Mouse (Mus musculus): ENCODE data around the gene Dlx5. TPM values are rescaled to one million over a fixed set of nuclear protein-coding genes. Genes with fewer than 3 reads are reported as not detected.

Gene Dlx5
- polyA plus RNA-seq (2015; fragmentation: Nextera tagmentation; extraction: Ambion mirVana): 84.5 and 91.5 TPM in 2 replicates

DNA sequence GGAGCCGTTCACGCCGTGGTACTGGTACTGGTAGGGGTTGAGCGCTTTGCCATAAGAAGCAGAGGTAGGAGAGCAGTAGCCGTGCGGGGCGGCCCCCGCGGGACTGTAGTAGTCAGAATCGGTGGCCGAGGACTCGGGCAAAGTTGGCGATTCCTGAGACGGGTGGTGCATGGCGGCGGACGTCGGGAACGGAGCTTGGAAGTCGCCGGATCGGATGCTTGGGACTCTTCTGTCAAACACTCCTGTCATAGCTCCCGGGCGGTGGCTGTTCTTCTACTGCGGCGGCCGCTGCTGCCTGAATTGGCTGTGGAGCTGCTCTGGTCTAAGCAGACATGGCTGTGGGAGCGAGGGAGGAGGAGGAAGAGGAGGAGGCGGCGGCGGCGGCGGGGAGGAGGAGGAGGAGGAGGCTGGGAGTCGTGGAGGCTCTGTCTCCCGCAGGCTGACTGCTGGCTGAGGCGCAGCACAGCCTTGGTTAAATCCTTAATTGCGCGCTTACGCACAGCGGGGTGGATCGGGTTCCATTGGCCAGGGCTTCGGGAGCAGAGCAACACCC lies at the start of gene Dlx5:
Gene Dlx5, minus strand, starts transcription at position 448 of the 553 bp plus-strand sequence.
- WGBS: under 1% methylated on average over 39 of the region's 42 CpGs
- Histone ChIP-seq H3K4me3 (peak within 1 kb of the TSS; percentile 67), H3K36me3 (ENCODE audit: poor library complexity, severe bottlenecking) (no peaks in the 10 kb centered on the region), H3K27me3 (peaks cover 69% of the 10 kb centered on the region), H3K9me3 (replicated peaks) (no peaks in the 10 kb centered on the region), H3K27ac (peak within 1 kb of the TSS; percentile 96), H3K4me2 (peak within 1 kb of the TSS; percentile 81), H3K9ac (peak within 1 kb of the TSS; percentile 94), H3K4me1 (peaks cover 19% of the 10 kb centered on the region; the same call in 1 of the 2 replicates)
- ATAC-seq: peak; percentile 91

DNA sequence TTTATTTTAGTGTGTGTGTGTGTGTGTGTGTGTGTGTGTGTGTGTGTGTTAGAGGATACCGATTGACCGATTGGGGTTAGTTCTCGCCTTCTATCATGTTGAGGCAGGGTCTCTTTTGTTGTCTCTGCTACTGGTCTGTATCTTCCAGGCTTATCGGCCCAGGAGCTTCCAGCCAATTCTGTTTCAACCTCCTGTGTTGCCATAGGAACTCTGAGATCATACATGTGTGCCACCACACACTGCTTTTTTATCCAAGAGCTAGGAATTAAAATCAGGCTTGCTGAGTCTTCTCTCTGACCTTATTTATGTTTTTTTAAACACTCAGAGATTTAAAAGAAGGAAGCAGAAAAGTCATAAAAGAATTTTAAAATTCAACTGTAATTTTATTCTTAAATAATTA lies 49.6 kb upstream of the Dlx5 start:
- H3K4me3 ChIP-seq: no peak overlapping the region
- H3K9me3 ChIP-seq (replicated peaks): no peaks in the 10 kb centered on the region
- no peak overlapping the region for H3K4me2 ChIP-seq
- no peak overlapping the region for H3K9ac ChIP-seq
- 85% methylated on average over 4 of the region's 4 CpGs for WGBS
- no peak for ATAC-seq
- no peaks in the 10 kb centered on the region for H3K36me3 ChIP-seq (ENCODE audit: poor library complexity, severe bottlenecking)
- no peaks in the 10 kb centered on the region for H3K4me1 ChIP-seq
- H3K27ac ChIP-seq: no peak overlapping the region
- no peaks in the 10 kb centered on the region for H3K27me3 ChIP-seq

DNA sequence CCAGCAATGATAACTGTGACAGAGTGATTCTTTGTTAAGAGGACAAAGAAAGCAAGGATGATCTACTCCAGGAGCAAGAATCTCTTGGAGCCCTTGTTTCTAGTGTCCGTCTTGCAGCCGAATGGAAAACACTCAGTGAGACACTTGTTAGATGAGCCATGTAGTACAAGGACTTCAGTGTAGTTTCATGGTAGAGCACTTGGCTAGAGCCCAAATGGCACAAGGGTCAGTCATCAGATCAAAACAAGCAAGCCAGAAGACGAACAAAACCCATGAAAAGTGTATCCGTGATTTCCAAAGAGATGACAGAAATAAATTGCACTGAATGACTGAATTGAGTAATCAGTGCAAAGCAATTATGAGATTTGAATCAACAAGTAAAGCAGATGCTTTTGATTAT lies 48.9 kb upstream of the Dlx5 start:
- no peak for ATAC-seq
- H3K27me3 ChIP-seq: no peaks in the 10 kb centered on the region
- WGBS: 83% methylated on average over 4 of the region's 4 CpGs
- no peak overlapping the region for H3K9ac ChIP-seq
- H3K4me2 ChIP-seq: no peak overlapping the region
- no peak overlapping the region for H3K4me3 ChIP-seq
- H3K36me3 ChIP-seq (ENCODE audit: poor library complexity, severe bottlenecking): no peaks in the 10 kb centered on the region
- no peaks in the 10 kb centered on the region for H3K4me1 ChIP-seq
- no peak overlapping the region for H3K27ac ChIP-seq
- no peaks in the 10 kb centered on the region for H3K9me3 ChIP-seq (replicated peaks)

DNA sequence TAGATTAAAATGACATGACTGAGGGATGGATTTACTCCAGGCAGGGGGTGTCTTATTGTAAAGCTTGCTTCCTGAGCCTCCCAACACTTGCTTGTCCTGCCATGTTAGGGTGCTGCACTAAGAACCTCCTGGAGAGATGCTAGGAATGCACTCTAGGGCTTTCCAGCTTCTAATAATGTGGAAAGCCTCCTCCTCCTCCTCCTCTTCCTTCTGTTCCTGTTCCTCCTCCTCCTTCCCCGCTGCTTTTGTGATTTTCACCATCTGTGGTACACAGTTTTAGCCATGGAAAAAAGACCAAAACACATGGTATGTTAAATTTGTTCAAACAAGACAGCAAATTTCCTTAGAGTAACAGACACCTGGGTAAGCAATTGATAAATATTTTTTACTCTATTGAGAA lies 43.4 kb upstream of the Dlx5 start:
- no peak overlapping the region for H3K9ac ChIP-seq
- no peaks in the 10 kb centered on the region for H3K9me3 ChIP-seq (replicated peaks)
- H3K4me3 ChIP-seq: no peak overlapping the region
- H3K36me3 ChIP-seq (ENCODE audit: poor library complexity, severe bottlenecking): no peaks in the 10 kb centered on the region
- no peak overlapping the region for H3K27ac ChIP-seq
- WGBS: 62% methylated on average over 1 of the region's 1 CpGs
- no peak overlapping the region for H3K4me2 ChIP-seq
- no peaks in the 10 kb centered on the region for H3K4me1 ChIP-seq
- no peaks in the 10 kb centered on the region for H3K27me3 ChIP-seq
- ATAC-seq: no peak

DNA sequence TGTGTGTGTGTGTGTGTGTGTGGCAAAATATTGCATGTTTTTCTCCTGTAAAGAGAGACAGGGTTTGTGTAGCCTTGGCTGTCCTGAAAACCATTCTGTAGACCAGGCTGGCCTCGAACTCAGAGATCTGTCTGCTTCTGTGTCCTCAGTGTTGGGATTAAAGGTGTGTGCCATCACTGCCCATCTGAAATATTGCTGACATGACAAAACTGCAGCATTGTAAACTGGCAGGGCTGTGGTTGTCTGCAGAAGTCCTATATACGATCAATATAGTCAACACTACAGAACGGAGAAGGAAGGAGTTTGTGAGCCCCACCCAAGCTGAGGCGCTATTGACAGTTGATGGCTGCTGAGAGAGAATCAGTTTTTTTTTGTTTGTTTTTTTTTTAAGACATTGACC lies 35.4 kb upstream of the Dlx5 start:
- Histone ChIP-seq H3K9me3 (replicated peaks) (no peaks in the 10 kb centered on the region), H3K4me3 (no peak overlapping the region), H3K4me2 (no peak overlapping the region), H3K9ac (no peak overlapping the region), H3K4me1 (no peaks in the 10 kb centered on the region), H3K27ac (no peak overlapping the region), H3K27me3 (no peaks in the 10 kb centered on the region), H3K36me3 (ENCODE audit: poor library complexity, severe bottlenecking) (no peaks in the 10 kb centered on the region)
- WGBS: 93% methylated on average over 4 of the region's 4 CpGs
- no peak for ATAC-seq

DNA sequence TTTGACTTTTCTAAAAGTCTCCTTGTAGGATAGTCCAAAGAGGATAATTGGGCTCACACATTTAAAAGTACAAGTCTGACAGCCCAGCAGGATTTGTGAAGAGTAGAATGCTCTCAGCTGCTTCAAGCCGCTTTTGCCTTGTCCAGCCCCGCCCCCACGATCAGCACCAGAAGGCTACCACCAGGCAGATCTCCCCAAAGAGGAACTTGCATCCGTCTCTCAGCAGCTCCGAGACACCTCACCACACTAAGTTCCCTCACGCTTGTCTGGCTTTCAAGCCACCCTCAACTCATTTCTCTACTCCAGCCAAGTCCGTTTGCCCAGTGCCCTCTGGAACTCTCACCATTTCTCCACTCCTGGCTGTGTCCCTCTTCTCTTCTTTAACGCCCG lies 33.6 kb upstream of the Dlx5 start:
- 53% methylated on average over 9 of the region's 9 CpGs for WGBS
- no peak; the same call in 1 of the 2 replicates for ATAC-seq
- no peak overlapping the region for H3K4me3 ChIP-seq

DNA sequence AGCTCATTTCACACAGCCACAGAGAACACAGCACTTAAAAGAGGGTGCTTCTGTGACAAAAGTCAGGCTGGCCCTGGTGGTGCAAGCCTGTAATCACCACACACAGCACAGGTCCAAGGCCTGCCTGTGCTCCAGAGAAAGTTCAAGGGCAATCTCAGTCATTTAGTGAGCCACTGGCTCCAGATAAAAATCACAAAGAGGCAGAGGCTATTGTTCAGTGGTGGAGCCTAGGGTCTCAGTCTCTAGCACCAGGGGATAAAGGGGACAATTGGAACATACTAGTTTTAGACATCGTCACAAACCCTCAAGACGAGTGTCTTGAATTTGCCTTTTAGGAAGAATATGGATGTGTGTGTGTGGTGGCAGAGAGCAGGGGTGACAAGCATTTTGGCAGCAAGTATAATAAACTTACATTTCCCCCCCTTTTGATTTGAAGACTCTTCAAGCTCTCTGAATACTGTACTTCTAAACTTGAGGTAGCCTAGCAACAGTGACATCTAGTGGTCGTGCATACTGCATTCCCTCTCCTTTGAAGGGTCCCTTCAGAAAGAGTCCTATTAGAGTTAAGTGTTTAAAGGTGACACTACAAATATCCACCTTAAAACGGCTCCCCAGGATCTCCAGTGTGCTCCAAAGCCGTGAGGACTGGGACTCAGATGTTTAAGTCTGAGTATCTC lies 33.1 kb upstream of the Dlx5 start:
- H3K4me2 ChIP-seq: no peak overlapping the region
- peak; percentile 89 for ATAC-seq
- no peak overlapping the region for H3K4me3 ChIP-seq
- no peaks in the 10 kb centered on the region for H3K4me1 ChIP-seq
- no peak overlapping the region for H3K27ac ChIP-seq
- H3K9ac ChIP-seq: no peak overlapping the region
- H3K36me3 ChIP-seq (ENCODE audit: poor library complexity, severe bottlenecking): no peaks in the 10 kb centered on the region
- no peaks in the 10 kb centered on the region for H3K27me3 ChIP-seq
- 29% methylated on average over 5 of the region's 5 CpGs for WGBS
- H3K9me3 ChIP-seq (replicated peaks): no peaks in the 10 kb centered on the region

More for the DNA sequence above, 33.6 kb upstream of the Dlx5 start:
- no peaks in the 10 kb centered on the region for H3K27me3 ChIP-seq
- no peaks in the 10 kb centered on the region for H3K9me3 ChIP-seq (replicated peaks)
- H3K4me2 ChIP-seq: no peak overlapping the region
- no peak overlapping the region for H3K27ac ChIP-seq
- H3K4me1 ChIP-seq: no peaks in the 10 kb centered on the region
- no peak overlapping the region for H3K9ac ChIP-seq
- H3K36me3 ChIP-seq (ENCODE audit: poor library complexity, severe bottlenecking): no peaks in the 10 kb centered on the region

DNA sequence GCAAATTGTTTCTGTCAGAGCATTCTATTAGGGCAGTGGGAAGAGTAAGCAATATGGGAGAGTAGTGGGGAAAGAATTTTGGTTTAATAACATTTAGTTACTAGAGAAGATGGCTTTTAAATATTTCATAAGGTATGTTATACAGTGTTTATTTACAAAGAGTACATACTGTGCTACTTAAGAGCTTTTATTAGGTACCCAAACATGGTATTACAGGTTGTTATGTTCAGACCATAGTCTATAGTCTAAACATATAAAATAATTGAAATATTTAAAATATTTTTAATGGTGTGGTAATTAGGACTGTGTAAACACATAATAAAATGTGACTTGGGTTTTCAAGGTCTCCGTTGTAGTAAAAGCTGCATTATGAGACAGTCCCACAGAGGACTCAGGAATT lies 32.4 kb upstream of the Dlx5 start:
- no peaks in the 10 kb centered on the region for H3K36me3 ChIP-seq (ENCODE audit: poor library complexity, severe bottlenecking)
- no peak for ATAC-seq
- 92% methylated on average over 1 of the region's 1 CpGs for WGBS
- no peaks in the 10 kb centered on the region for H3K4me1 ChIP-seq
- H3K9me3 ChIP-seq (replicated peaks): no peaks in the 10 kb centered on the region
- H3K4me2 ChIP-seq: no peak overlapping the region
- no peak overlapping the region for H3K9ac ChIP-seq
- no peak overlapping the region for H3K27ac ChIP-seq
- H3K4me3 ChIP-seq: no peak overlapping the region
- no peaks in the 10 kb centered on the region for H3K27me3 ChIP-seq

DNA sequence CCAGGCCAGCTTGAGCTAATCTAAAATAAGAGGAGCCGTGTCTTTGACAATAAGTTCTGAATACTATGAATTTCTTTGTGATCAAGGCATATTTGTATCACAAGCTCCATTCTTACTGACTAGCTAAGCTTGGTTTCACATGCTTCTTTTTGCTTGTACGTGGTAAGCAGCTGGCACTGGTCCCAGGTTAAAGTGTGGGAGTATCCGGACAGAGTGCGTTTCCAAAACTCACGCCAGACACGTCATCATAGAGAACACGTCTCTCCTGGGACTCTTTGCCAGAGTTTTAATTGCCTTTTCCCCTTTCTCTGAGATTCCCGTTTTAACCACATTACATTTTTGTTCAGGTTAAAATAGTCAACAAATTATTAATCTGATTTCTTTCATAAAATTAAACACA lies 27.7 kb upstream of the Dlx5 start:
- ATAC-seq: no peak
- H3K9ac ChIP-seq: no peak overlapping the region
- WGBS: 67% methylated on average over 8 of the region's 8 CpGs
- H3K4me1 ChIP-seq: no peaks in the 10 kb centered on the region
- H3K27me3 ChIP-seq: no peaks in the 10 kb centered on the region
- no peak overlapping the region for H3K27ac ChIP-seq
- no peak overlapping the region for H3K4me3 ChIP-seq
- no peak overlapping the region for H3K4me2 ChIP-seq
- H3K9me3 ChIP-seq (replicated peaks): no peaks in the 10 kb centered on the region
- H3K36me3 ChIP-seq (ENCODE audit: poor library complexity, severe bottlenecking): no peaks in the 10 kb centered on the region

DNA sequence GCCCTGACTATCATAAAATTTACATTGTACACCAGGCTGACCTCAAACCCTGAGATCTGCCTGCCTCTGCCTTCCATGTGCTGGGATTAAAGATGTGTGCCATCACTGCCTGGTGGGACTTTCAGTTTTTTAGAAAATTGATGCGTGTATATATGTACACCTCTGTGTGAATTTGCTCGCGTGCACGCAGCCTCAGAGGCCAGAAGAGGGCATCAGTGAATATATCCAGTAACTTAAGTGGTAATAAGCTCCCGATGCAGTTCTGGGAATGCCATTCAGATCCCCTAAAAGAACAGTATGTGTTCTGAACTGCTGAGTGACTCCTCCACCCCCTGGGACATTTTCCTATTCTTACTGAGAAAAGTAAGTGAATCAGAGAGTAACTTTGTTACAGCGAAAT lies 8.2 kb upstream of the Dlx5 start:
- Histone ChIP-seq H3K9me3 (replicated peaks) (no peaks in the 10 kb centered on the region), H3K27me3 (peaks cover 2% of the 10 kb centered on the region; the same call in 1 of the 2 replicates), H3K4me3 (no peak overlapping the region), H3K36me3 (ENCODE audit: poor library complexity, severe bottlenecking) (no peaks in the 10 kb centered on the region), H3K4me2 (no peak overlapping the region), H3K4me1 (no peaks in the 10 kb centered on the region), H3K27ac (no peak overlapping the region), H3K9ac (no peak overlapping the region)
- WGBS: 68% methylated on average over 6 of the region's 6 CpGs
- ATAC-seq: no peak

DNA sequence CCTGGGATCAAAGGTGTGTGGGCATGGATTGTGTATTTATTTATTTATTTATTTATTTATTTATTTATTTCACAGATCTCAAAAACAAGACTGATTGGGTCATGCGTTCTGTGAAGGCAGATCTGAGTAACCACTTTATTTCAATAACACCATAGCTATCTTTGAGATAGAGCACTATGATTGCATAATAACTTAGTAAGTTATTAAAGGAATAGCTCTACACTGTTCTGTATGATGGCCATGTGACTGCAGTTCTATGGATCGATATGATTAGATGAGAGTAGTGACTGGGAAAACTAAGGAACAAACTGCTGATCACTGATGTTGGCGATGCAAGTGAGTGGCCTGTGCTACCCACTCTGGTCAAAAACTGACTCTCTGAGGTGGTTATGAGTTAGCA lies 4.3 kb upstream of the Dlx5 start:
- peaks cover 27% of the 10 kb centered on the region for H3K27me3 ChIP-seq
- ATAC-seq: no peak

DNA sequence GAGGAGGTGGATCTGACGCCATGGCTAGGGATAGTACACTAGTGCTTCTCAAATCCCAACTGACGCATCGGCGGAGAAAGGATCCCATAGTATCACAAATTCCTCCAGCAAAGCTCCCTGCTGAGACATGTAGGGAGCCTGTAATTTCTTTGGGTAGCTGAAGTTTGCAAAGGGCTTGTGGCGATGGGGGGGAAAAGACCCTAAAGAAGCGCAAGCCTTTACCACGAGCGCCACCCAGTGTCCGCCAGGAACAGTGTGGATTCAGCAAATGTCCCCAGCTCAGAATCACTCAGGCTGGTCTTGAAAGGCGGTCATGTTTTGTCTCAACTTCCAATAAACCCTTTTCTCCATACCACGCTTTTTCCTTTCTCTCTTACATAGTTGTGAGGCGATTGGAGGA lies 3.0 kb upstream of the Dlx5 start:
- H3K27me3 ChIP-seq: peaks cover 39% of the 10 kb centered on the region
- peak; percentile 31; the same call in 1 of the 2 replicates for ATAC-seq
- H3K9ac ChIP-seq: no peak overlapping the region
- H3K27ac ChIP-seq: no peak overlapping the region
- H3K36me3 ChIP-seq (ENCODE audit: poor library complexity, severe bottlenecking): no peaks in the 10 kb centered on the region
- no peak overlapping the region for H3K4me3 ChIP-seq
- H3K9me3 ChIP-seq (replicated peaks): no peaks in the 10 kb centered on the region
- H3K4me2 ChIP-seq: no peak overlapping the region
- under 1% methylated on average over 12 of the region's 12 CpGs for WGBS
- peaks cover 16% of the 10 kb centered on the region; the same call in 1 of the 2 replicates for H3K4me1 ChIP-seq

More for the DNA sequence above, 4.3 kb upstream of the Dlx5 start:
- Histone ChIP-seq H3K27ac (no peak overlapping the region), H3K36me3 (ENCODE audit: poor library complexity, severe bottlenecking) (no peaks in the 10 kb centered on the region), H3K4me1 (peaks cover 11% of the 10 kb centered on the region; the same call in 1 of the 2 replicates), H3K4me3 (no peak overlapping the region), H3K4me2 (no peak overlapping the region), H3K9ac (no peak overlapping the region), H3K9me3 (replicated peaks) (no peaks in the 10 kb centered on the region)
- 82% methylated on average over 3 of the region's 3 CpGs for WGBS

All from forebrain, embryonic 13.5 days (tissue).